Mouse (Mus musculus) liver, embryonic 13.5 days (tissue): ENCODE measurements around the gene Focad. TPM values are rescaled to one million over a fixed set of nuclear protein-coding genes. Genes with fewer than 3 reads are reported as not detected.

Source experiments
- microRNA counts: library from miRNA; unstranded; fragments of <30 nt; microRNA quantifications from one replicate; lab custom pipeline; 2016
- microRNA-seq: library from miRNA; unstranded; fragments of <30 nt; microRNA quantifications from one replicate; pipeline ENCODE4, GENCODE M21; 2016
- polyA plus RNA-seq: library from polyadenylated mRNA; unstranded; fragments of >200 nt; fragmentation: Nextera tagmentation; extraction: Ambion mirVana; gene quantifications from 2 replicates; pipeline ENCODE4 v1.2.1, GENCODE M21; 2015

Gene Focad
- polyA plus RNA-seq, 1 experiment from 2014 or later: 7.2 TPM

MicroRNAs within 50 kb of the gene (microRNA counts, 519-probe panel; counts per million panel counts)
- 114 counts per million for microRNA mmu-miR-491 (lab: Ali Mortazavi, UCI)

Small RNA genes within 50 kb of the gene (microRNA-seq; reads per million reads assigned to microRNA genes)
- 2.1 reads per million for gene Mir491

Other genes with a start within 250 kb of the Focad start
- gene Mllt3, start 61.3 kb upstream of the Focad start, polyA plus RNA-seq: 107 and 116 TPM in 2 replicates